Mouse (Mus musculus): ENCODE results near the gene Cend1. TPM values are rescaled to one million over a fixed set of nuclear protein-coding genes. Genes with fewer than 3 reads are reported as not detected.

The Cend1 gene
- polyA plus RNA-seq, 1 experiment from 2014 or later, result 111 TPM

- ATAC-seq (replicated peaks), result peak; percentile 94
Measured at GRCm38 (mm10) chr7:141391625-141392551, 37.4 kb downstream of the Cend1 start, which contains the start of gene Taldo1. Gene Taldo1, plus strand, starts transcription at chr7:141392199.

GRCm38 (mm10) chr7:141390326-141391259, 38.7 kb downstream of the Cend1 start:
- Histone ChIP-seq H3K4me3 (0 out of 2 replicates have a peak overlapping the region, but pooled peaks have one; percentile 1), H3K4me1 (peaks cover 14% of the 10 kb centered on the region), H3K36me3 (replicated peaks) (no peaks in the 10 kb centered on the region), H3K4me2 (no peak overlapping the region), H3K27me3 (replicated peaks) (no peaks in the 10 kb centered on the region), H3K9me3 (no peaks in the 10 kb centered on the region), H3K27ac (no peak overlapping the region), H3K9ac (no peak overlapping the region)
- ATAC-seq (replicated peaks), result no peak
- 59% methylated on average over 9 of the region's 9 CpGs for WGBS

More at GRCm38 (mm10) chr7:141391625-141392551, 37.4 kb downstream of the Cend1 start, which contains the start of gene Taldo1:
- WGBS, result under 1% methylated on average over 57 of the region's 57 CpGs
- Histone ChIP-seq H3K36me3 (replicated peaks) (peaks cover 3% of the 10 kb centered on the region; the same call in 1 of the 2 replicates), H3K9me3 (no peaks in the 10 kb centered on the region), H3K4me2 (peak within 1 kb of the TSS; percentile 96), H3K27ac (peak within 1 kb of the TSS; percentile 85), H3K4me3 (peak within 1 kb of the TSS; percentile 76), H3K4me1 (peaks cover 14% of the 10 kb centered on the region), H3K9ac (peak within 1 kb of the TSS; percentile 80), H3K27me3 (replicated peaks) (no peaks in the 10 kb centered on the region)

- Histone ChIP-seq H3K9me3 (no peaks in the 10 kb centered on the region), H3K9ac (no peak overlapping the region), H3K36me3 (replicated peaks) (no peaks in the 10 kb centered on the region), H3K4me1 (peaks cover 14% of the 10 kb centered on the region), H3K4me3 (no peak overlapping the region), H3K27me3 (replicated peaks) (no peaks in the 10 kb centered on the region), H3K4me2 (no peak overlapping the region), H3K27ac (no peak overlapping the region)
- ATAC-seq (replicated peaks), result no peak
- 67% methylated on average over 3 of the region's 3 CpGs for WGBS
Measured at GRCm38 (mm10) chr7:141388487-141389109, 40.7 kb downstream of the Cend1 start.

- Histone ChIP-seq H3K36me3 (replicated peaks) (no peaks in the 10 kb centered on the region), H3K9ac (no peak overlapping the region), H3K9me3 (no peaks in the 10 kb centered on the region), H3K4me1 (peaks cover 10% of the 10 kb centered on the region), H3K27me3 (replicated peaks) (no peaks in the 10 kb centered on the region), H3K4me2 (no peak overlapping the region), H3K27ac (no peak overlapping the region), H3K4me3 (no peak overlapping the region)
- no peak for ATAC-seq (replicated peaks)
- WGBS, result 59% methylated on average over 2 of the region's 2 CpGs
Measured at GRCm38 (mm10) chr7:141387807-141388486, 41.3 kb downstream of the Cend1 start.

- no peaks in the 10 kb centered on the region for H3K4me1 ChIP-seq
- H3K9ac ChIP-seq, result no peak overlapping the region
- no peak for ATAC-seq (replicated peaks)
- 77% methylated on average over 4 of the region's 4 CpGs for WGBS
- H3K4me2 ChIP-seq, result no peak overlapping the region
- H3K27me3 ChIP-seq (replicated peaks), result no peaks in the 10 kb centered on the region
- no peaks in the 10 kb centered on the region for H3K36me3 ChIP-seq (replicated peaks)
- H3K9me3 ChIP-seq, result no peaks in the 10 kb centered on the region
- H3K27ac ChIP-seq, result no peak overlapping the region
- H3K4me3 ChIP-seq, result no peak overlapping the region
Measured at GRCm38 (mm10) chr7:141381068-141381835, 48.0 kb downstream of the Cend1 start.

GRCm38 (mm10) chr7:141379584-141379983, 49.7 kb downstream of the Cend1 start:
- Histone ChIP-seq H3K27ac (no peak overlapping the region), H3K27me3 (replicated peaks) (no peaks in the 10 kb centered on the region), H3K9me3 (no peaks in the 10 kb centered on the region), H3K4me2 (no peak overlapping the region), H3K4me3 (no peak overlapping the region), H3K9ac (no peak overlapping the region), H3K4me1 (no peaks in the 10 kb centered on the region), H3K36me3 (replicated peaks) (no peaks in the 10 kb centered on the region)
- no peak for ATAC-seq (replicated peaks)
- WGBS, result 72% methylated on average over 4 of the region's 4 CpGs

Other genes with a start within 250 kb of the Cend1 start
- 181 and 195 TPM in 2 replicates for gene Hras, start 235.5 kb downstream of the Cend1 start, polyA plus RNA-seq (2015; fragmentation: Nextera tagmentation; extraction: Ambion mirVana)
- 12.8 and 13.8 TPM in 2 replicates for gene Lrrc56, start 235.3 kb downstream of the Cend1 start, polyA plus RNA-seq (2015; fragmentation: Nextera tagmentation; extraction: Ambion mirVana)
- 0.87 and 1.4 TPM in 2 replicates for gene Lmntd2, start 215.4 kb downstream of the Cend1 start, polyA plus RNA-seq (2015; fragmentation: Nextera tagmentation; extraction: Ambion mirVana)
- gene Rassf7, start 213.6 kb downstream of the Cend1 start, polyA plus RNA-seq (2015; fragmentation: Nextera tagmentation; extraction: Ambion mirVana), result 24.0 and 26.3 TPM in 2 replicates
- 77.3 and 85.7 TPM in 2 replicates for gene Phrf1, start 200.7 kb downstream of the Cend1 start, polyA plus RNA-seq (2015; fragmentation: Nextera tagmentation; extraction: Ambion mirVana)
- 2.1 and 4.2 TPM in 2 replicates for gene Irf7, start 163.0 kb downstream of the Cend1 start, polyA plus RNA-seq (2015; fragmentation: Nextera tagmentation; extraction: Ambion mirVana)
- gene Cdhr5, start 152.7 kb downstream of the Cend1 start, polyA plus RNA-seq (2015; fragmentation: Nextera tagmentation; extraction: Ambion mirVana), result not detected in 2 replicates
- 1.6 and 1.8 TPM in 2 replicates for gene Sct, start 150.4 kb downstream of the Cend1 start, polyA plus RNA-seq (2015; fragmentation: Nextera tagmentation; extraction: Ambion mirVana)
- gene Drd4, start 137.5 kb downstream of the Cend1 start, polyA plus RNA-seq (2015; fragmentation: Nextera tagmentation; extraction: Ambion mirVana), result 0.74 and 0.96 TPM in 2 replicates
- gene Deaf1, start 101.8 kb downstream of the Cend1 start, polyA plus RNA-seq (2015; fragmentation: Nextera tagmentation; extraction: Ambion mirVana), result 224 and 234 TPM in 2 replicates
- 63.0 and 63.3 TPM in 2 replicates for gene Tmem80, start 101.8 kb downstream of the Cend1 start, polyA plus RNA-seq (2015; fragmentation: Nextera tagmentation; extraction: Ambion mirVana)
- 0.49 and 0.66 TPM in 2 replicates for gene Eps8l2, start 90.6 kb downstream of the Cend1 start, polyA plus RNA-seq (2015; fragmentation: Nextera tagmentation; extraction: Ambion mirVana)
- 292 and 298 TPM in 2 replicates for gene Taldo1, start 37.3 kb downstream of the Cend1 start, polyA plus RNA-seq (2015; fragmentation: Nextera tagmentation; extraction: Ambion mirVana)
- 57.2 and 59.5 TPM in 2 replicates for gene Gatd1, start 15.4 kb downstream of the Cend1 start, polyA plus RNA-seq (2015; fragmentation: Nextera tagmentation; extraction: Ambion mirVana)
- 109 and 120 TPM in 2 replicates for gene Slc25a22, start 8.4 kb upstream of the Cend1 start, polyA plus RNA-seq (2015; fragmentation: Nextera tagmentation; extraction: Ambion mirVana)
- gene Pidd1, start 14.5 kb upstream of the Cend1 start, polyA plus RNA-seq (2015; fragmentation: Nextera tagmentation; extraction: Ambion mirVana), result 3.4 and 3.8 TPM in 2 replicates
- gene Rplp2, start 17.9 kb upstream of the Cend1 start, polyA plus RNA-seq (2015; fragmentation: Nextera tagmentation; extraction: Ambion mirVana), result 597 and 636 TPM in 2 replicates
- gene Pnpla2, start 25.7 kb upstream of the Cend1 start, polyA plus RNA-seq (2015; fragmentation: Nextera tagmentation; extraction: Ambion mirVana), result 17.7 and 20.1 TPM in 2 replicates
- 7.6 and 8.7 TPM in 2 replicates for gene Cracr2b, start 31.6 kb upstream of the Cend1 start, polyA plus RNA-seq (2015; fragmentation: Nextera tagmentation; extraction: Ambion mirVana)
- gene Cd151, start 37.9 kb upstream of the Cend1 start, polyA plus RNA-seq (2015; fragmentation: Nextera tagmentation; extraction: Ambion mirVana), result 18.8 and 20.5 TPM in 2 replicates
- 82.4 and 83.8 TPM in 2 replicates for gene Polr2l, start 45.6 kb upstream of the Cend1 start, polyA plus RNA-seq (2015; fragmentation: Nextera tagmentation; extraction: Ambion mirVana)
- gene Tspan4, start 45.7 kb upstream of the Cend1 start, polyA plus RNA-seq (2015; fragmentation: Nextera tagmentation; extraction: Ambion mirVana), result 49.1 and 55.3 TPM in 2 replicates
- gene Chid1, start 110.4 kb upstream of the Cend1 start, polyA plus RNA-seq (2015; fragmentation: Nextera tagmentation; extraction: Ambion mirVana), result 44.1 and 44.6 TPM in 2 replicates
- gene Ap2a2, start 132.7 kb upstream of the Cend1 start, polyA plus RNA-seq (2015; fragmentation: Nextera tagmentation; extraction: Ambion mirVana), result 132 and 135 TPM in 2 replicates
- 0.27 and 0.37 TPM in 2 replicates for gene Muc6, start 225.8 kb upstream of the Cend1 start, polyA plus RNA-seq (2015; fragmentation: Nextera tagmentation; extraction: Ambion mirVana)